Mouse (Mus musculus): ENCODE data around the gene Jag2. TPM values are rescaled to one million over a fixed set of nuclear protein-coding genes. Genes with fewer than 3 reads are reported as not detected.

Jag2 gene
- polyA plus RNA-seq (2014; fragmentation: Nextera tagmentation; extraction: Ambion mirVana) = 9.4 and 13.1 TPM in 2 replicates

DNA sequence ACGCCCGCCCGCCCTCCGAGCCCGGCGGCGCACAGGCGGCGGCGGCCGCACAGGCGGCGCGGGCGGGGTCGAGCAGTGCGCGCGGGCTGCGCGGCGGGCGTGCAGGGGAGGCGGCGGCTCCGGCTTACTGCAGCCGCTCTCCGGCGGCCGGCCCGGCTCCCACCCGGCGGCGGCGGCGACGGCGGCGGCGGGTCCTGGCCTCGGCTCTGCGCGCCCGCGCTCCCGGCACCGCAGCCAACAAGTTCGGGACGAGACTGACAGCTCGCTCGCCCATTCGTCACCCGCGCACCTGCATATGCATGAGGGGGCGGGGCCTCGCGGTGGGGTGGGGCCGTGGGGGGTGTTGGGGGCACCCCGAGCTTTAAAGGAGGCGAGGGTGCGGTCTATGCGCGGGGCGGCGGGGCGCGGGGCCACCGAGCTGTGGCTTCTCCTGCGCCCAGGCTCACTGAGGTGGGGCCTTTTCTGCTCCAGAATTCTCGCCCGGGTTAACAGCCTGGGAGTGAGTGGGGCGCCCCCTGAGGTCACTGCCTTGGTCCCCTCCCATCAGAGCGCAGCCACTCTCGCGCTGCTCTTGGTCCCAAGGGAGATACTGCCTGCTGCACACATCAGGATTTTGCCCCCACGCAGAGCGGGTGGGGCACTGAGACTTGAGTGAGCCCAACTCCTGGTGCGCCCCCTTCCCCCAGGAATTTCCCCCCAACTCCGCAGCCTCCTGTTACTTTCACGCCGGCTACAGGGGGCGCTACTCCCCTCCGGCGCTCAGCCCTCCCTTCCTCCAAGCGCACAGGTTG is at the start of gene Jag2:
Gene Jag2, minus strand, starts transcription at position 215 of the 791 bp plus-strand sequence.
- Histone ChIP-seq H3K27ac (replicated peaks; ENCODE audit: low read depth, low read length) (peak within 1 kb of the TSS; percentile 71), H3K9me3 (ENCODE audit: control insufficient read depth, low read length) (no peaks in the 10 kb centered on the region), H3K4me2 (ENCODE audit: low read depth, low read length) (peak within 1 kb of the TSS; percentile 93), H3K4me3 (ENCODE audit: low read depth, low read length) (peak within 1 kb of the TSS; percentile 58), H3K27me3 (replicated peaks; ENCODE audit: control insufficient read depth, insufficient read depth, low read length) (peaks cover 49% of the 10 kb centered on the region), H3K36me3 (ENCODE audit: control insufficient read depth, insufficient read depth, low read length) (no peaks in the 10 kb centered on the region), H3K9ac (ENCODE audit: low read depth, low read length) (peak within 1 kb of the TSS; percentile 66), H3K4me1 (ENCODE audit: control insufficient read depth, insufficient read depth, low read length) (peaks cover 7% of the 10 kb centered on the region; the same call in 1 of the 2 replicates)
- 2% methylated on average over 22 of the region's 85 CpGs for WGBS
- peak; percentile 60 for ATAC-seq (ENCODE audit: low read depth)
- DNase-seq (ENCODE audit: low spot score) = peak; percentile 81

DNA sequence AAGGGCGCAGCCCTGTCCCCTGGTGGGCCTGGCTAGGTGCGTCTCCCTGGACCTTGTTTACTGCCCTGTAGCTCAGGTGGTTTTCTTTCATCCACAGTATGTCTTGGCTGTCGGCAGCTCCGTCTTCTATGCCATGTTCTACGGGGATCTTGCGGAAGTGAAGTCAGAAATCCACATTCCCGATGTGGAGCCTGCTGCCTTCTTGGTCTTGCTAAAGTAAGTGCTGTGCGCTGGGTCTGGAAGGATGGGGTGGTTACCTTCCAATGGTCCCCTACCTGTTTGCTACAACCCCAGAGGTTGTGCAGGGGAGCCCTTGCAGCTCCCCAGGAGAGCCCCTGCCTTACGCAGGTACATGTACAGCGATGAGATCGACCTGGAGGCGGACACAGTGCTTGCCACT is 47.6 kb upstream of the Jag2 start:
- H3K9me3 ChIP-seq (ENCODE audit: control insufficient read depth, low read length) = no peaks in the 10 kb centered on the region
- H3K4me1 ChIP-seq (ENCODE audit: control insufficient read depth, insufficient read depth, low read length) = peaks cover 3% of the 10 kb centered on the region
- peaks cover 74% of the 10 kb centered on the region for H3K36me3 ChIP-seq (ENCODE audit: control insufficient read depth, insufficient read depth, low read length)
- H3K4me3 ChIP-seq (ENCODE audit: low read depth, low read length) = peak overlapping the region; percentile 59
- ATAC-seq (ENCODE audit: low read depth) (no peak), DNase-seq (ENCODE audit: low spot score) (no peak)
- H3K4me2 ChIP-seq (ENCODE audit: low read depth, low read length) = peak overlapping the region; percentile 61
- no peaks in the 10 kb centered on the region for H3K27me3 ChIP-seq (replicated peaks; ENCODE audit: control insufficient read depth, insufficient read depth, low read length)
- H3K27ac ChIP-seq (replicated peaks; ENCODE audit: low read depth, low read length) = peak overlapping the region; percentile 83
- 40% methylated on average over 12 of the region's 12 CpGs for WGBS
- H3K9ac ChIP-seq (ENCODE audit: low read depth, low read length) = peak overlapping the region; percentile 83

DNA sequence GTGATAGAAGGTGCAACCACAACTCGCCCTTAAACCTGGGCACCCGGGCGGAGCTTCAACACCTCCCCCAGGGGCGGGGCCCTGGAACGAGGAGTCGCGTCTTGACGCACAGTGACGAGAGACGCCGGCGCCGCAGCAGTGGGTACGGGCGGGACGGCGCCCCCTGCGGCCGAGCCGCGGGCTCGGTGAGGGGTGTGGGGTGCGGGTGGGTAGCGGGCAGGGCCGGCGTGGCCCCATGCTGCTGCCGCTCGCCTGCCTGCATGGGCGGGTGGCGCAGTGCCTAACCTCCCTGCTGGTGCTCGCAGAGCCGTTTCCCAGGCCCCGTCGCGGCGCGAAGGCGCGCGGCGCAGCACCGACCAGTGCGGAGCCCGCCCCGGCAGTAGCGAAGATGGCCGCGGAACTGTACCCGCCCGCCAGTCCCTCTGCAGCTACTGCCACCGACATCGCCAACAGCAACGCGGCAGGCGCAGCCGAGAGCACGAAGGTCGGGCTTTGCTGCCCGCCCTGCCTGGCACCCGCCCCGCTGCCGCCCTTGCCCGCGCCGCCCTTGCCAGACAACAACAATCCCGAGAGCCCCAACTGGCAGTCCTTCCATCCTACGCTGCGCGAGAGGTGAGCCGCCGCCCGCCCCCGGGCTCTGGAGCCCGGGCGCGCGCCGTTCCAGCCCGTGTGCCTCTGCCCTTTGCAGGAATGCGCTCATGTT is 46.9 kb upstream of the Jag2 start, which contains the start of gene Btbd6:
Gene Btbd6, plus strand, starts transcription at position 112 of the 703 bp plus-strand sequence.
- Histone ChIP-seq H3K4me1 (ENCODE audit: control insufficient read depth, insufficient read depth, low read length) (peaks cover 3% of the 10 kb centered on the region), H3K4me2 (ENCODE audit: low read depth, low read length) (peak within 1 kb of the TSS; percentile 61), H3K36me3 (ENCODE audit: control insufficient read depth, insufficient read depth, low read length) (peaks cover 74% of the 10 kb centered on the region), H3K9me3 (ENCODE audit: control insufficient read depth, low read length) (no peaks in the 10 kb centered on the region), H3K27ac (replicated peaks; ENCODE audit: low read depth, low read length) (peak within 1 kb of the TSS; percentile 83), H3K9ac (ENCODE audit: low read depth, low read length) (peak within 1 kb of the TSS; percentile 83), H3K4me3 (ENCODE audit: low read depth, low read length) (peak within 1 kb of the TSS; percentile 59), H3K27me3 (replicated peaks; ENCODE audit: control insufficient read depth, insufficient read depth, low read length) (no peaks in the 10 kb centered on the region)
- ATAC-seq (ENCODE audit: low read depth) (peak; percentile 97), DNase-seq (ENCODE audit: low spot score) (peak; percentile 95)
- 2% methylated on average over 31 of the region's 80 CpGs for WGBS

DNA sequence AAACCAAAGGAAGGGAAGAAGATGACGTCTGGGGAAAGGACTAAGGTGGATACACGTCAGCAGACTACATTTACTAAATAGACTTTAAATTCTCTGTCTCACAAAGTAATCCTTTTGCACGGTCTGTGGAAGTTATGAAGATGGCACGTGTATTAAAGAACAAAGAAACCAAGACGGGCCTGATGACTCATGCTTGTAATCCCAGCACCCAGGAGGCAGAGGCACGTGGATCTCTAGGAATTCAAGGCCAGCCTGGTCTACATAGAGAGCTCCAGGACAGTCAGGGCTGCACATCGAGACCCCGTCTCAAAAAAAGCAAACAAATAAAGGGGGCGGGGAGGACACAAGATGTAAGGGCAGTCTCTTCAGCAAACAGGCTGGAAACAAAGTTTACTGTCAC is 45.2 kb upstream of the Jag2 start:
- 85% methylated on average over 9 of the region's 9 CpGs for WGBS
- H3K27me3 ChIP-seq (replicated peaks; ENCODE audit: control insufficient read depth, insufficient read depth, low read length) = no peaks in the 10 kb centered on the region

DNA sequence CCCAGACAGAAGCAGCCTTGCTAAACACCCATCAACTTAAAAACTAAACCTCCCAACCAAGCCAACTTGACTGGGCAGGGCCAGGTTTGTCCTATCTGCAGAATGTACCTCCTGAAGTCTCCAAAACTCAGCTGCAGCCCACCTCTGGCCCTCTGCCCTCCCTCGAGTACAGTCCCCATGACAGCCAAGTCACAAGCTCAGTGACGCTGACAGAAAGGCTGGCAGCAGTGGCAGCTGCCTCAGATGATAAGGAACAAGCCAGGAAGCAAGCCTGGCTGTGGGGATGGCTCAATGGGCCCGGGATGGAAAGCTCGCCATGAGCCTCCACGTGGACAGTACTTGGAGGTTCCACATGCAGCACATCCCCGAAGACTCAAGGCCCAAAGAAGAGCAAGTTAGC is 40.0 kb upstream of the Jag2 start:
- WGBS = 90% methylated on average over 6 of the region's 6 CpGs
- no peaks in the 10 kb centered on the region for H3K27me3 ChIP-seq (replicated peaks; ENCODE audit: control insufficient read depth, insufficient read depth, low read length)
- no peak overlapping the region for H3K9ac ChIP-seq (ENCODE audit: low read depth, low read length)
- DNase-seq (ENCODE audit: low spot score) (no peak), ATAC-seq (ENCODE audit: low read depth) (no peak)
- no peaks in the 10 kb centered on the region for H3K9me3 ChIP-seq (ENCODE audit: control insufficient read depth, low read length)
- no peak overlapping the region for H3K4me3 ChIP-seq (ENCODE audit: low read depth, low read length)
- H3K4me2 ChIP-seq (ENCODE audit: low read depth, low read length) = no peak overlapping the region
- peaks cover 99% of the 10 kb centered on the region for H3K36me3 ChIP-seq (ENCODE audit: control insufficient read depth, insufficient read depth, low read length)
- H3K27ac ChIP-seq (replicated peaks; ENCODE audit: low read depth, low read length) = no peak overlapping the region
- H3K4me1 ChIP-seq (ENCODE audit: control insufficient read depth, insufficient read depth, low read length) = no peaks in the 10 kb centered on the region

More for the DNA sequence above, 45.2 kb upstream of the Jag2 start:
- DNase-seq (ENCODE audit: low spot score) (no peak), ATAC-seq (ENCODE audit: low read depth) (no peak)
- Histone ChIP-seq H3K9me3 (ENCODE audit: control insufficient read depth, low read length) (no peaks in the 10 kb centered on the region), H3K4me2 (ENCODE audit: low read depth, low read length) (no peak overlapping the region), H3K36me3 (ENCODE audit: control insufficient read depth, insufficient read depth, low read length) (peaks cover 74% of the 10 kb centered on the region), H3K9ac (ENCODE audit: low read depth, low read length) (no peak overlapping the region), H3K4me3 (ENCODE audit: low read depth, low read length) (no peak overlapping the region), H3K4me1 (ENCODE audit: control insufficient read depth, insufficient read depth, low read length) (peaks cover 3% of the 10 kb centered on the region), H3K27ac (replicated peaks; ENCODE audit: low read depth, low read length) (no peak overlapping the region)

DNA sequence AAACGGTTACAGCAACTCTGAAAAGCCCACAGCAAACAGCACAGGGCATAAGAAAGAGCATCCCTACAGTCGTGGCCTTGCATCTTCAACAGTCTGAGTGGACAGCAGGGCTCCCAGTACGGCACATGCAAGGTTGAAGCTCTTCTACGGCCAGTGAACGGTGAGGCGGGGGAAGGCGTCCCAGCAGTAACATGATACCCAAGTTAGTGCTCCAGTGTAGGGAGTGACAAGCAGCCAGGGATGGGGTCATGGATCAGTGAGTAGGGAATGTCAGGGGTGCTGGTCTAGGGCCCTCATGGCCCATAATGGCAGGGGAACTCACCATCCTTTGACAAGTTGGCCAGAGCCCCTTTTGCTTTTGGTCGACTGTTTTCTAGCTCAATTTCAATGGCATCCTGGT is 39.4 kb upstream of the Jag2 start:
- ATAC-seq (ENCODE audit: low read depth) = no peak
- no peak for DNase-seq (ENCODE audit: low spot score)
- WGBS = 64% methylated on average over 8 of the region's 8 CpGs

DNA sequence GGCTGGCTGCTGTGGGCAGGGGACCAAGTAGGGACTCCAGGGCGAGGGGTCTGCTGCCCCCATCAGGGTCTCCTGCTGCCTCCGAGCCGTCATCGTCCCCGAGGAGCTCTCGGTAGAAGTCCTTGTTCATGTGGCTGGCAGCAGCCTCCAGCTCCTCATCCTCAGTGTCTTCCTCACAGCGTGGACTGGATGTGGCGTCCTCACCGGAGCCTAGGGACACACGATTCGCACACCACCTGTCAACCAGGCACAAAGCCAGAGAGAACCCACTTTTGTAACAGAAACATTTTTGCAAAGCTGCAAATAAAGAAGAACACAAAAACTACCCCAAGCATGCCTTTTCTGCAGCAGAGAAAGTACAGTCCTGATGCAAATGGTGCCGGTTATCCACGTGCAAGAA is 36.2 kb upstream of the Jag2 start:
- H3K4me3 ChIP-seq (ENCODE audit: low read depth, low read length) = no peak overlapping the region
- H3K27me3 ChIP-seq (replicated peaks; ENCODE audit: control insufficient read depth, insufficient read depth, low read length) = no peaks in the 10 kb centered on the region
- DNase-seq (ENCODE audit: low spot score) = no peak
- no peak overlapping the region for H3K27ac ChIP-seq (replicated peaks; ENCODE audit: low read depth, low read length)
- H3K9ac ChIP-seq (ENCODE audit: low read depth, low read length) = no peak overlapping the region
- no peak overlapping the region for H3K4me2 ChIP-seq (ENCODE audit: low read depth, low read length)
- H3K36me3 ChIP-seq (ENCODE audit: control insufficient read depth, insufficient read depth, low read length) = peaks cover 100% of the 10 kb centered on the region
- no peaks in the 10 kb centered on the region for H3K4me1 ChIP-seq (ENCODE audit: control insufficient read depth, insufficient read depth, low read length)
- H3K9me3 ChIP-seq (ENCODE audit: control insufficient read depth, low read length) = no peaks in the 10 kb centered on the region
- ATAC-seq (ENCODE audit: low read depth) = no peak
- WGBS = 92% methylated on average over 13 of the region's 13 CpGs

More for the DNA sequence above, 39.4 kb upstream of the Jag2 start:
- Histone ChIP-seq H3K4me1 (ENCODE audit: control insufficient read depth, insufficient read depth, low read length) (no peaks in the 10 kb centered on the region), H3K4me3 (ENCODE audit: low read depth, low read length) (no peak overlapping the region), H3K9me3 (ENCODE audit: control insufficient read depth, low read length) (no peaks in the 10 kb centered on the region), H3K36me3 (ENCODE audit: control insufficient read depth, insufficient read depth, low read length) (peaks cover 100% of the 10 kb centered on the region), H3K9ac (ENCODE audit: low read depth, low read length) (no peak overlapping the region), H3K27ac (replicated peaks; ENCODE audit: low read depth, low read length) (no peak overlapping the region), H3K4me2 (ENCODE audit: low read depth, low read length) (no peak overlapping the region), H3K27me3 (replicated peaks; ENCODE audit: control insufficient read depth, insufficient read depth, low read length) (no peaks in the 10 kb centered on the region)

DNA sequence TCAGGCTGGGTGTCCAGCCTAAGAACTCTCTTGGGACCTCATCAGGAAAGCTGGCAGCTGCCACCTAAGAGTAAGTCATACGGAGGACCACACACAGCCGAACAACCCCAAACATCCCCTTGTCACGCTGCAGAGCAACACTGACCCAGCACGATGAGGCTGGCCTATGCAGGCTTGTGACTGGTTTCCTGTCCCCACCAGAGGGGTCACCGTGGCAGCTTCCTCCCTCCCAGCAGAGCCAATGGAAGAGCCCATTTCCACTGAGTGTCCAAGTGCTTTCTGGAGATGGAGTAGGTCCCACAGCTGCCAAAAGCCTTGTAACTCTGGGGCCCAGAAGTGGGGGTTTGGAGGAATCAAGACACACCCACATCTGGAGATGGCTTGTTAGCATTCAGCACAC is 32.3 kb upstream of the Jag2 start:
- no peak overlapping the region for H3K27ac ChIP-seq (replicated peaks; ENCODE audit: low read depth, low read length)
- DNase-seq (ENCODE audit: low spot score) (no peak), ATAC-seq (ENCODE audit: low read depth) (no peak; the same call in 1 of the 2 replicates)
- no peaks in the 10 kb centered on the region for H3K27me3 ChIP-seq (replicated peaks; ENCODE audit: control insufficient read depth, insufficient read depth, low read length)
- no peaks in the 10 kb centered on the region for H3K4me1 ChIP-seq (ENCODE audit: control insufficient read depth, insufficient read depth, low read length)
- peaks cover 88% of the 10 kb centered on the region for H3K36me3 ChIP-seq (ENCODE audit: control insufficient read depth, insufficient read depth, low read length)
- no peaks in the 10 kb centered on the region for H3K9me3 ChIP-seq (ENCODE audit: control insufficient read depth, low read length)
- H3K9ac ChIP-seq (ENCODE audit: low read depth, low read length) = no peak overlapping the region
- 81% methylated on average over 5 of the region's 5 CpGs for WGBS
- no peak overlapping the region for H3K4me3 ChIP-seq (ENCODE audit: low read depth, low read length)
- H3K4me2 ChIP-seq (ENCODE audit: low read depth, low read length) = no peak overlapping the region
